Mouse (Mus musculus): ENCODE results near the gene Lgsn. TPM values are rescaled to one million over a fixed set of nuclear protein-coding genes. Genes with fewer than 3 reads are reported as not detected.

Lgsn gene
- polyA plus RNA-seq, 1 experiment from 2014 or later: not detected

- Histone ChIP-seq H3K27ac (ENCODE audit: low read depth) (no peak overlapping the region), H3K36me3 (ENCODE audit: insufficient read depth) (no peaks in the 10 kb centered on the region), H3K4me1 (ENCODE audit: insufficient read depth) (no peaks in the 10 kb centered on the region), H3K27me3 (ENCODE audit: insufficient read depth, low read length) (no peaks in the 10 kb centered on the region), H3K4me3 (ENCODE audit: low read depth, low read length) (no peak overlapping the region), H3K9me3 (ENCODE audit: low read depth, low read length) (no peaks in the 10 kb centered on the region), H3K4me2 (no peak overlapping the region), H3K9ac (no peak overlapping the region)
- 21% methylated on average over 1 of the region's 1 CpGs for WGBS
- TF ChIP-seq CTCF (IDR thresholded peaks at IDR 0.05; ENCODE audit: low read depth): no peak
- DNase-seq (peak; percentile 51), ATAC-seq (ENCODE audit: insufficient read depth) (no peak)
Observed at GRCm38 (mm10) chr1:31214831-31215230, 38.6 kb downstream of the Lgsn start.

GRCm38 (mm10) chr1:31220599-31221250 is 44.5 kb downstream of the Lgsn start:
- Histone ChIP-seq H3K4me3 (ENCODE audit: low read depth, low read length) (no peak overlapping the region), H3K9ac (no peak overlapping the region), H3K27ac (ENCODE audit: low read depth) (no peak overlapping the region), H3K4me1 (ENCODE audit: insufficient read depth) (no peaks in the 10 kb centered on the region), H3K36me3 (ENCODE audit: insufficient read depth) (no peaks in the 10 kb centered on the region), H3K4me2 (no peak overlapping the region), H3K27me3 (ENCODE audit: insufficient read depth, low read length) (no peaks in the 10 kb centered on the region), H3K9me3 (ENCODE audit: low read depth, low read length) (no peaks in the 10 kb centered on the region)
- 94% methylated on average over 4 of the region's 4 CpGs for WGBS
- ATAC-seq (ENCODE audit: insufficient read depth) (no peak), DNase-seq (no peak)
- no peak for TF ChIP-seq CTCF (IDR thresholded peaks at IDR 0.05; ENCODE audit: low read depth)

GRCm38 (mm10) chr1:31222564-31222963 is 46.4 kb downstream of the Lgsn start, which contains the start of the genes 4931428L18Rik and Pih1d3:
Gene 4931428L18Rik, minus strand, starts transcription at chr1:31222684.
Gene Pih1d3, plus strand, starts transcription at chr1:31222838.
- Histone ChIP-seq H3K9ac (no peak within 1 kb of the TSS), H3K4me2 (no peak within 1 kb of the TSS), H3K27me3 (ENCODE audit: insufficient read depth, low read length) (no peaks in the 10 kb centered on the region), H3K27ac (ENCODE audit: low read depth) (no peak within 1 kb of the TSS), H3K4me3 (ENCODE audit: low read depth, low read length) (no peak within 1 kb of the TSS), H3K4me1 (ENCODE audit: insufficient read depth) (no peaks in the 10 kb centered on the region), H3K9me3 (ENCODE audit: low read depth, low read length) (no peaks in the 10 kb centered on the region), H3K36me3 (ENCODE audit: insufficient read depth) (no peaks in the 10 kb centered on the region)
- TF ChIP-seq CTCF (IDR thresholded peaks at IDR 0.05; ENCODE audit: low read depth): no peak
- DNase-seq: no peak
- WGBS: 74% methylated on average over 7 of the region's 7 CpGs
- no peak for ATAC-seq (ENCODE audit: insufficient read depth)

GRCm38 (mm10) chr1:31233319-31234036 is 57.3 kb downstream of the Lgsn start:
- no peaks in the 10 kb centered on the region for H3K9me3 ChIP-seq (ENCODE audit: low read depth, low read length)
- no peak overlapping the region for H3K4me2 ChIP-seq
- no peak overlapping the region for H3K4me3 ChIP-seq (ENCODE audit: low read depth, low read length)
- H3K27ac ChIP-seq (ENCODE audit: low read depth): no peak overlapping the region
- H3K27me3 ChIP-seq (ENCODE audit: insufficient read depth, low read length): no peaks in the 10 kb centered on the region
- TF ChIP-seq CTCF (IDR thresholded peaks at IDR 0.05; ENCODE audit: low read depth): no peak
- H3K9ac ChIP-seq: no peak overlapping the region
- H3K4me1 ChIP-seq (ENCODE audit: insufficient read depth): no peaks in the 10 kb centered on the region
- H3K36me3 ChIP-seq (ENCODE audit: insufficient read depth): no peaks in the 10 kb centered on the region
- ATAC-seq (ENCODE audit: insufficient read depth) (no peak), DNase-seq (peak; percentile 12)

Other genes with a start within 250 kb of the Lgsn start
- not detected in 2 replicates for gene AC153137.1, start 198.4 kb upstream of the Lgsn start, polyA plus RNA-seq (2014; fragmentation: Nextera tagmentation; extraction: Ambion mirVana)
- gene 4931428L18Rik, start 46.3 kb downstream of the Lgsn start, polyA plus RNA-seq (2014; fragmentation: Nextera tagmentation; extraction: Ambion mirVana): not detected in 2 replicates
- not detected in 2 replicates for gene Pih1d3, start 46.4 kb downstream of the Lgsn start, polyA plus RNA-seq (2014; fragmentation: Nextera tagmentation; extraction: Ambion mirVana)

Data from lung, embryonic 14.5 days (tissue).